In genomic region chr11:62606299-62607169, GRCm38 (mm10) we compare ENCODE assay signal across 9 mouse cellular contexts. TPM values are rescaled to one million over a fixed set of nuclear protein-coding genes. Genes with fewer than 3 reads are reported as not detected.
DNase-seq lines count a peak whose midpoint lies in the region; ATAC-seq and TF ChIP-seq lines count a peak whose summit lies in the region.
"Had no signal": no experiment of that assay in that cellular context is flagged by ENCODE, and none has a peak within 500 bp of the region (broad histone marks: within the 10 kb centered on the region; RNA-seq: fewer than 3 reads in every experiment).

No protein-coding gene starts in this region.

- peak overlapping the region; percentile 8; the same call in 1 of the 2 replicates for H3K27ac ChIP-seq in hindbrain, embryonic 11.5 days (ENCODE audit: low read depth, low read length)
- peak overlapping the region; percentile 54 for H3K27ac ChIP-seq in midbrain, embryonic 12.5 days (replicated peaks)

- peaks cover 48% of the 10 kb centered on the region for H3K4me1 ChIP-seq in G1E (ENCODE audit: insufficient read depth, low read depth, low read length)
- peaks cover 6% of the 10 kb centered on the region for H3K4me1 ChIP-seq in hindbrain, embryonic 11.5 days (replicated peaks; ENCODE audit: control insufficient read depth, insufficient read depth, low read length)
- peaks cover 39% of the 10 kb centered on the region for H3K4me1 ChIP-seq in midbrain, embryonic 12.5 days

- no peaks in the 10 kb centered on the region for H3K9me3 ChIP-seq in G1E (replicated peaks)
- no peaks in the 10 kb centered on the region for H3K9me3 ChIP-seq in hindbrain, embryonic 11.5 days (ENCODE audit: control insufficient read depth, low read length)
- no peaks in the 10 kb centered on the region for H3K9me3 ChIP-seq in midbrain, embryonic 12.5 days

- H3K4me2 ChIP-seq in hindbrain, embryonic 11.5 days (replicated peaks; ENCODE audit: low read depth, low read length), result no peak overlapping the region
- peak overlapping the region; percentile 88 for H3K4me2 ChIP-seq in midbrain, embryonic 12.5 days (replicated peaks)

- peak; percentile 27 for DNase-seq in cerebellum, adult 9-11 months
- DNase-seq in cerebellum, postnatal 4 days (ENCODE audit: low spot score in 2 of 2), result no peak
- no peak for DNase-seq in G1E (ENCODE audit: low spot score)
- DNase-seq in hindbrain, embryonic 11.5 days (ENCODE audit: low spot score), result peak; percentile 25
- no peak for DNase-seq in adipocyte (ENCODE audit: low spot score)
- DNase-seq in kidney, adult 8-10 months, result no peak
- DNase-seq in thymus, postnatal 36 days, result no peak
- DNase-seq: lung, postnatal 36 days had no signal

- peak overlapping the region; percentile 21; the same call in 1 of the 2 replicates for H3K4me3 ChIP-seq in G1E (ENCODE audit: low read depth, low read length)
- H3K4me3 ChIP-seq in hindbrain, embryonic 11.5 days (ENCODE audit: low read depth, low read length), result no peak overlapping the region
- H3K4me3 ChIP-seq in midbrain, embryonic 12.5 days, result no peak overlapping the region

- ATAC-seq in G1E (ENCODE audit: extremely low read depth, insufficient number of reproducible peaks, low FRiP score, poor library complexity, severe bottlenecking), result no peak
- ATAC-seq in hindbrain, embryonic 11.5 days (ENCODE audit: low FRiP score), result no peak
- no peak for ATAC-seq in midbrain, embryonic 12.5 days (ENCODE audit: low FRiP score, low read depth)

- no peaks in the 10 kb centered on the region for H3K27me3 ChIP-seq in G1E (ENCODE audit: insufficient read depth, low read length)
- H3K27me3 ChIP-seq in hindbrain, embryonic 11.5 days (ENCODE audit: control insufficient read depth, insufficient read depth, low read length), result no peaks in the 10 kb centered on the region
- H3K27me3 ChIP-seq in midbrain, embryonic 12.5 days, result no peaks in the 10 kb centered on the region

- no peak for TF ChIP-seq CTCF in G1E (IDR thresholded peaks at IDR 0.05; ENCODE audit: low read depth, low read length)

- no peak overlapping the region for H3K9ac ChIP-seq in hindbrain, embryonic 11.5 days (ENCODE audit: low read depth, low read length)
- H3K9ac ChIP-seq in midbrain, embryonic 12.5 days (replicated peaks), result peak overlapping the region; percentile 39; the same call in 1 of the 2 replicates

- peaks cover 70% of the 10 kb centered on the region for H3K36me3 ChIP-seq in G1E (replicated peaks)
- H3K36me3 ChIP-seq in hindbrain, embryonic 11.5 days (ENCODE audit: control insufficient read depth, insufficient read depth, low read length), result peaks cover 18% of the 10 kb centered on the region
- H3K36me3 ChIP-seq in midbrain, embryonic 12.5 days, result peaks cover 64% of the 10 kb centered on the region

- 64% methylated on average over 10 of the region's 10 CpGs for WGBS in hindbrain, embryonic 11.5 days
- WGBS in midbrain, embryonic 12.5 days, result 73% methylated on average over 10 of the region's 10 CpGs

RNA-seq across cellular contexts. Expression of gene Trpv2, which starts 32.2 kb away (rescaled TPM):
- 50.2 and 67.3 TPM in 2 replicates for total RNA-seq in G1E (2014; fragmentation: Nextera tagmentation)
- 48.4 and 49.9 TPM in 2 replicates for total RNA-seq in G1E (2017)
- polyA plus RNA-seq in G1E (2012), result 17.4 and 22.5 TPM in 2 replicates
- 6.5 and 8.9 TPM in 2 replicates for polyA plus RNA-seq in hindbrain, embryonic 11.5 days (2014; fragmentation: Nextera tagmentation; extraction: Ambion mirVana)
- 10.9 and 12.7 TPM in 2 replicates for polyA plus RNA-seq in midbrain, embryonic 12.5 days (2016; fragmentation: Nextera tagmentation; extraction: Ambion mirVana)

RNA-seq across cellular contexts. Expression of gene Lrrc75a, which starts 41.8 kb away (rescaled TPM):
- total RNA-seq in G1E (2014; fragmentation: Nextera tagmentation), result 1.7 TPM in 1 of 2 replicates, not detected in the other
- 0.17 and 0.27 TPM in 2 replicates for total RNA-seq in G1E (2017)
- 0.30 and 0.53 TPM in 2 replicates for polyA plus RNA-seq in G1E (2012)
- polyA plus RNA-seq in hindbrain, embryonic 11.5 days (2014; fragmentation: Nextera tagmentation; extraction: Ambion mirVana), result 16.2 and 16.7 TPM in 2 replicates
- 12.8 and 16.6 TPM in 2 replicates for polyA plus RNA-seq in midbrain, embryonic 12.5 days (2016; fragmentation: Nextera tagmentation; extraction: Ambion mirVana)

RNA-seq across cellular contexts. Expression of gene Mmgt2, which starts 41.9 kb away (rescaled TPM):
- total RNA-seq in G1E (2014; fragmentation: Nextera tagmentation) (14.8 and 24.3 TPM in 2 replicates), G1E (2017) (6.3 and 7.9 TPM in 2 replicates)
- 5.5 and 8.2 TPM in 2 replicates for polyA plus RNA-seq in G1E (2012)
- polyA plus RNA-seq in hindbrain, embryonic 11.5 days (2014; fragmentation: Nextera tagmentation; extraction: Ambion mirVana), result 38.8 and 43.5 TPM in 2 replicates
- polyA plus RNA-seq in midbrain, embryonic 12.5 days (2016; fragmentation: Nextera tagmentation; extraction: Ambion mirVana), result 36.4 and 39.9 TPM in 2 replicates

RNA-seq across cellular contexts. Expression of gene Ubb, which starts 55.6 kb away (rescaled TPM):
- total RNA-seq in G1E (2014; fragmentation: Nextera tagmentation) (814 and 964 TPM in 2 replicates), G1E (2017) (1,083 and 1,103 TPM in 2 replicates)
- polyA plus RNA-seq in G1E (2012), result 1,429 and 2,208 TPM in 2 replicates
- polyA plus RNA-seq in hindbrain, embryonic 11.5 days (2014; fragmentation: Nextera tagmentation; extraction: Ambion mirVana), result 3,694 and 3,897 TPM in 2 replicates
- 3,778 and 3,810 TPM in 2 replicates for polyA plus RNA-seq in midbrain, embryonic 12.5 days (2016; fragmentation: Nextera tagmentation; extraction: Ambion mirVana)

Comparison
In these comparisons a context has a peak if more than half of its experiments do, and no peak if none do; other contexts are left out.
1. DNase-seq: peak in cerebellum, adult 9-11 months (single experiment) and hindbrain, embryonic 11.5 days (single experiment); none in cerebellum, postnatal 4 days (0 of 2), G1E (single experiment), adipocyte (single experiment), kidney, adult 8-10 months (0 of 2) and thymus, postnatal 36 days (0 of 2).